Mouse (Mus musculus) natural killer cell, adult 2 months (primary cell): ENCODE results near the gene Ank.

Source experiments
- DNase-seq, 2 experiments: peaks; one replicate each; pipeline ENCODE4 v3.0.0; 2022; ENCODE audit warnings: low spot score in 2 of 2

The Ank gene

GRCm38 (mm10) chr15:27598786-27599385 lies 132.4 kb downstream of the Ank start:
- DNase-seq = peak; percentile 54 to 67

- DNase-seq = no peak
Measured at GRCm38 (mm10) chr15:27600524-27600923, 134.0 kb downstream of the Ank start.

- DNase-seq = no peak
Measured at GRCm38 (mm10) chr15:27604558-27604957, 138.1 kb downstream of the Ank start.

- DNase-seq = no peak
Measured at GRCm38 (mm10) chr15:27605252-27605651, 138.8 kb downstream of the Ank start.

GRCm38 (mm10) chr15:27609554-27609953 lies 143.1 kb downstream of the Ank start:
- no peak for DNase-seq

DNA sequence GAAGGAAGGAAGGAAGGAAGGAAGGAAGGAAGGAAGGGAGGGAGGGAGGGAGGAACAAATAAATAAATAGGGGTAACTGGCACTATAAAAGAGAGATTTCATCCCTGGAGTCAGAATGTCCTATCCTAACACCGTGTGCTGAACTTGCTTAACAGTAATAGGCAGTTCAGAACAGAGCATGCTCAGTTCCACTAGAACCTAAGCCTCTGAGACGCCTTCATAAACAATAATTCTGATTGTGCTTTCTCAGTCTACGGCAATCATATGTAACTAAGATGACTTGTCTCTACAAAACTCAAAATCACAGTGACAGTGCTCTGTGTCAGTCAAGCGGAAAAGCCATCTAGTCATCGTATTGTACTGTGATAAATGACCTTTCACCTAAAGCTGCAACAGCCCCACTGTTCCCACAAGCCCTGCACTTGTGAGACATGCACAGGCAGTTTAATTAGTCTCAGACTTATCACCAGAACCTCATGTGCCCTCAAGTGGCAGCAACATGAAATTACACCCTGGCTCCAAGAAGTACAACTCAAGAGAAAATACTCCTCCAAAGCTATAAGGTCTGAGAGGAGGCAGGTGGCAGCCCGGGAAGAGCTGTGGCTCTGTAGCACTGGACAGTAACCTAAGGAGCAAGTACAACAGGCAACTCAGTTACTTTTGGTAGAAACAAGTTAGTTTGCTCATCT lies 146.2 kb downstream of the Ank start:
- peak; percentile 62 to 73 for DNase-seq

- DNase-seq = no peak
Measured at GRCm38 (mm10) chr15:27613255-27613654, 146.8 kb downstream of the Ank start.

DNA sequence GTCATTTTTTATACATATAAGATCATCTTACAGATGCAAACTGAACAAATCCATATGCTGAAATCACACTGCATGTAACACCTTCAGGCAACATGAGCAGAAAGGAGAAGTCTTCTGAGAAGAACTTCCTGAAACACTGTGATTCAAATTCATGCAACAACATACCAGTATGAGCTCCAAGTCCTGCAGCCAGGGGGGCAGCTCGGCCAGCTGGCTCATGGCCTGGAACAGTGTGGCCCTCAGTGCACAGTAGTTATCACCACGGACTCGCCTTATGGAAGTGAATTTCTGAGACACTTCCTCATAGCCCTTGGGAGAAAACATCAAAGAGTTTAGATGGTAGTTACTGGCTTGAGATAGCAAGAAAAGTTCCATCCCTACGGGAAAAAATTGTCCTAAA lies 149.7 kb downstream of the Ank start:
- DNase-seq = no peak

GRCm38 (mm10) chr15:27617227-27617626 lies 150.8 kb downstream of the Ank start:
- no peak for DNase-seq

DNA sequence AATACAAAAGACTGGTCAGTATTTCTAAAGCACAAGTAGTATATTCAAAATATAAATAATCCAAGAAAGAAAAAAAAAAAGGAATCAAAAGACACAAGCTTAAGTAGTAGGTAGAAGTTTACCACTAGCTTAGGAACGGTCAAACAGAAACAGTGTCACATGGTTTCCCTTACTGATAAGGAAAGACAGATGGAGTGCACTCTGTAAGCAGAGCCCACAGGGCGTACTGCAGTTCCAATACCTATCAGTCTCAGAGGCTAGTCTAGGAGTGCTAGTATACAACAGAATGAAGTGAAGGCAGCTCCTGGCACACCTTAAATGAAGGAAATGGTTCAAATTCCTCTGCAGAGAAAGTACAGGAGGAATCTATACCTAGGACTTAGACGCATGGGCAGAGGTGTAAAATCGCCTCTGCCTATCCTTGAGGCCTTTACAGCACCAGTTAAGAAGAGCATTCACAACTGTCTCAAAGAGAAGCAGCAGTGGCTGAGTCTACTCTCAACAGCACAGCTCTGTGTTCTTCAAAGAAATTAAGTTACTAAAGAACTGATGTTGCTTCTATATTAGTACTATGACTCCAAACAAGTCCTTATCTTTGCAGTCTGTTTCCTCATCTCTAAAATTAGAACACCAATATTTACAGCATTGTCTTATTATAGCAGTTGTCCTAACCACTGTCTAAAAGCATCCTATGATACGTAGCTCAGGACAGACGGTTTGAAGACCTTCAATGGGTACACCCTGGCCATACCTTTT lies 152.5 kb downstream of the Ank start:
- no peak for DNase-seq

GRCm38 (mm10) chr15:27619683-27620082 lies 153.2 kb downstream of the Ank start:
- DNase-seq = no peak

- no peak for DNase-seq
Measured at GRCm38 (mm10) chr15:27620475-27621185, 154.2 kb downstream of the Ank start.

DNA sequence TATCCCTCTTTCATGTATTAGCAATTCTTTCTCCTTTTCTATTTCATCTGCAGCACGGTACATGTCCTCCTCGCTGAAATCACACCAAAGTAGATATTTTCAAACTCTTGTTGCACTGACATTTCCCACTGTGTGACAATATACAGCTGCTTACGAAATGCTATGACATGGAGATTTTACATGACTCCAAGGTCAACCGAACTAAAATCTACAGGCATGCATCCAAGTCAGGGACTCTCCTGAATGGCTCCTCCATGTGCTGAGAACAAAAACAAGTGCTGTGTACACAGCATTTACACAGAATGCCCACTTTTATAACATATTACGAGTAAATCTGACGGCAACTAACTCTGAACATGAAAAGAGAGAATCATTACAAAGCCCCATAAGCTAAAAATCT lies 156.8 kb downstream of the Ank start:
- DNase-seq = no peak

DNA sequence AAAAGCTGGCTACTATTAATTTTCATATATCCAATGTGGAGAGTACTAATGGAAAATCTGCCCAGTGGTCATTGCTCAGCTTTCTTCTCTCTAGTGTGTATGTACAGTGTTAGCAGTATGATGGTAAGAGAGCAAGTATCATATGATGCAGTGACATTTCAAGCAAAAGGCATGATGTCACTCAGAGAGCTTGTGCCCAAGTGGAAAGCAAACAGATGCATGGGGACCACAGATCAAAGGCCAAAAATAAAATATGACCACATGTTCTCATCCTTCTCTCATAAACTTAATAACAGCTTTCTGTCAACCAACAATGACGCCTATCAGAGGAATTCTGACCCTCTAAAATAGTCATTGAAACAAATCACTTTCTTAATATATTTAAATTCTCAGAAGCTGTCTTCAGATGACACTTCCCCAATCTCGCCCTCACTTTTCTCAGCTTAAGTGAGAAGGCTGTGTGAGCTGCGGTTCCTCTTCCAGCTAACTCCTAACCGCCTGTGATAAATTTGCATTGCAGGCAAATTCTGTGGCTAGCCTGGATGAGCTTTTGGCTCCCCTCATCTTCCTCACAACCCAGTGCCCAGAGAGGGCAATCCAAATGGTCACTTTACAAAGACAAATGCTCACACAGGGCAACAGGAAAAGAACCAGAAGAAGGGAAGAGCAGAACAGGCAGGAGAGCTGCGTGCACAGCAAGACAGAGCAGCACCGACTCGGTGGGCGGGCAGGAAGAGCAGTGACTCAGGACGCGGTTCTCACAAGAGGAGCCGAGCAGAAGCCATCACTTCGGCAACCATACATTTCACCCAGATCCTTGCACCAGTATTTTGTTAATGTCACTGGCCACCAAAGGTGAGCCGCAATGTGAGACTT lies 158.8 kb downstream of the Ank start:
- DNase-seq = peak; percentile 74 to 78

DNA sequence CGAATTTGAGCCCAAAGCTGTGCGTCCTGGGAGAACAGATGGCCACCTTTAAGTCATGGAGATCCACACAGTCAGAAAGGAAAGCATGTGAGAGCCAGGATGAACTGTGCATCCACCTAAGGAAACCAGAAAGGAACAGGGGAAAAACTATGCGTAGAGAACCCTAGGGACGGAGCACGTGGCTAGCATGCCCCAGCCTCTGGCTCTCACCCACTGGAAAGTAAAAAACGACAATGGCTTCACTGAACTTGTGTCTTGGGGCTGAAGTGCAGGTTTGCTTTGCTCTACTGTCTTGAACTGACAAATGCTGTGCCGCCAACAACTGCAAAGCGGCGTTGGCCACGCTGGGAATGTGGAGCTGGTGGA lies 159.4 kb downstream of the Ank start:
- DNase-seq = no peak

- DNase-seq = no peak
Measured at GRCm38 (mm10) chr15:27626314-27626713, 159.8 kb downstream of the Ank start.

DNA sequence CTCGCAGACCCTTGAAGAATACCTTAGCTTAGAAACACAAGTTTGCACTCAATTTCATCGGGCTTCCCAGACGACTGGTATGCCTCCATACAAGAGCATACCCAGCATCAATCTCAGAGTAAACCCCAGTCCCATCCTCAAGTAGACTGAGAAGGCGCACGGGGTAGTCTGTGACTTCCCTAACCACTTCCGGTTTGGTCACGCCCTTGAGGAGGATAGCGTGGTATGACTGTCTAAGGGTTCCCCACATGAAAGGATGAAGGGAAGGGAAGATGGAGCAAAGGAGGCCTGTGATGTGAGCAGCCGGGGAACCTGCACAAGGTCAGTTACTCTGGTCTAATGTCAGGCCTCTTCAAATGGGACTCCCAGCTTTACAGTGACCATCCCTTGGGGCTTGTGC lies 161.3 kb downstream of the Ank start:
- DNase-seq = peak; percentile 43 to 55

DNA sequence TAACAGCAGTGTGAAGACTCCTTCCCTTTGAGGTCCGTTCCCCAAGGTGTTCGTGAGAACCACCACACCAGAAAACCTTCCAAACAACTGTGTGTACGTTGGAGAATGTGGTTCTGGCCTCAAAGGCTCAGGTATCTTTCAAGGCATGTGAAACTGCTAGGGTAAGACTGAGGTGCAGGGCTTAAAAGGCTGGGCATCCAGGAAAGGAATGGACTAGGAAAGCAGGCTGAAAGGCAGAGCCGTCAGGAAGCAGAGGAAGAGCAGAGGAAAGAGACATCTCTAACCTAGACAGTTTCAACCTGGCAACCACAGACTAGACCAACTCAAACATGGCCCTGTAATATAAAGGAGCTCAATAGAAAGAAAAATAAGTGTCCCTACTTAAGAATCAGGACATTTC lies 162.6 kb downstream of the Ank start:
- DNase-seq = no peak

GRCm38 (mm10) chr15:27629800-27630600 lies 163.5 kb downstream of the Ank start:
- no peak for DNase-seq

- DNase-seq = peak; percentile 96 to 97
Measured at GRCm38 (mm10) chr15:27630601-27631383, 164.3 kb downstream of the Ank start, which contains the start of gene Otulin. Gene Otulin (minus strand): TSS chr15:27630693.
